Mouse (Mus musculus): ENCODE data around the gene Cabp4. TPM values are rescaled to one million over a fixed set of nuclear protein-coding genes. Genes with fewer than 3 reads are reported as not detected.

Cabp4 gene
- total RNA-seq, 2 experiments from 2014 or later: not detected

DNA sequence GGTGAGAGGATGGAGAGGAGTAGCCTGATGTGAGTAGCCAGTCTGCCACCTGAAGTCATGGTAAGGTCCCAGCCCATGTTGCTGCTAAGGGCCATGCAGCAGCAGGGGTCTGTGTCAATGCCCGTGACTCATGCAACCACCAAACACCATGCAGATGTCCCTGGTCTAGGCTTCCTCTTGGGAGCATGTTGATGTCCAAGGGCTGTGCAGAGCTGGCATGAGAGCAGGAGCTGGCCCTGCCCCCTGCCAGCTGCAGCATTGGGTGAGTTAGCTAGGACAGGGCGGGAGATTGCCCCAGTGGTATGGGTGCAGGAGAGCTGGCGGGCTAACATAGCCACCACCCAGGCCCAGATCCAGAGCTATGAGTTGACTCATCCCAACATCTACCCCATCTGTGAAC is 53.4 kb downstream of the Cabp4 start:
- DNase-seq: no peak
- intact Hi-C loops (cut with DNase I): no loop called here

DNA sequence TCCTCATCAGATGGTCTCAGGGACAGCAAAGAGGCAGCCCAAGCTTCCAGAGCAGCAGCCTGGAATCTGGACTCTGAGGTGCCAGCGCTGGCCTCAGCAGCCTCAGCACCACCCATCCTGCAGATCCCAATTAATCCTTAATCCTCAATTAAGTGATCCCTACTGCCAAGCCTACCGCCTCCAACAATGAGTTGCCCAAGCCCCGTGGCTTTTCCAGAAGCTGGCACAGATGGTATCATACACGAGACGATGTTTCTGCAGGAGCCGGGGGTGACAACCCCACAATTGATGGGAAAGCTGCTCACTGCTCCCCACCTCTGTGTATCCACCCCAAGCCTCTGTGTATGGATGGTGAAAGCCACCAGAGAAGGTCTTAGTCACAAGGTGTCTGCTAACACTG is 54.7 kb downstream of the Cabp4 start:
- intact Hi-C loops (cut with DNase I): no loop called here
- DNase-seq: no peak

DNA sequence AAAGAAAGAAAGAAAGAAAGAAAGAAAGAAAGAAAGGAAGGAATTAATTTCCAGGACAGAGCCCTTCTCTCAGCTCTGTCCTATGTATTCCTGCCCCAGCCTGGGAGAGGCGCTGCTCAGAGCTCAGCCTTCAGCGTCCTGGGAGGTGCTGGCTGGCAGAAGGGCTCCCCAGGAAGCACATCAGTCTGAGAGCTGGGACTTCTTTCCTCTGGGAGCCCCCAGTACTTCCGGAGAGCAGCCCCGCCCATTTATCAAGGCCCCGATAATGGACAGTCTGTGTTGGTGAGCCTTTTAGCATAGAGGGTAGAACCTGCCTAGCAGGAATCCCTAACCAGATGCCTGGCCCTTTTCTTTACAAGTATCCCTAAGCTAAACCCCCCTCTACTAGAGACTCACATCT is 55.7 kb downstream of the Cabp4 start:
- no peak for DNase-seq
- intact Hi-C loops (cut with DNase I): no loop called here

DNA sequence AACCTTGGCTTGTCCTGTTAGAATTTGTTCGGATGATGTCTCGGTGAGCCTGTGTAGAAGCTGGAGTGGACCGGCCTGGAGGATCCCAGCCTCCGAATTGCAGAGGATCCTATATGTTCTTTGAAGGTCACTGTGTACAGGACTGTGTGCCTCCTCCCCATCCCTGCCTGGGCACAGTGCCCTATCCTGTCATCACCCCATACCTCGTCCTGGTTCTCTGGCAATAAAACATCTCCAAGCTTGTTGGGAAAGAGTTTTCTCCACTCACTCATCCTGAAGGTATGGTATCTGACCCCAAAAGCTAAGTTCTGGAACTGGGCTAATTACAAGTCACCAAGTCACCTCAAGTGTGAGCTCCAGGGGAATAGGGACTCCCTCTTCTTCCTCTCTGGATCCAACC is 56.7 kb downstream of the Cabp4 start:
- intact Hi-C loops (cut with DNase I): no loop called here
- DNase-seq: no peak

DNA sequence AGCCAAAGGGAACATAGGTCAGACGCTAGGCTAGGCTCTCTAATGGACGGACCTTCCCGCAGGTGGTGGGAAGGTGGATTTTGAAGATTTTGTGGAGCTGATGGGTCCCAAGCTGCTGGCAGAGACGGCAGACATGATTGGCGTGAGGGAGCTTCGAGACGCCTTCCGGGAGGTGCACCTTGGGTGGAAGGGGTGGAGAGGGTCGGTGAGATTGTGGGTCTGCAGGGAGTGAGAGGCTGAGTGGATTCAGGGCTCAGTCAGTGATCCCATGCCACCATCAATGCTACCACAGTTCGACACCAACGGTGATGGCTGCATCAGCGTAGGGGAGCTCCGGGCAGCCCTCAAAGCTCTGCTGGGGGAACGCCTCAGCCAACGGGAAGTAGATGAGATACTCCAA is 57.7 kb downstream of the Cabp4 start:
- intact Hi-C loops (cut with DNase I): no loop called here
- no peak for DNase-seq

Other genes with a start within 250 kb of the Cabp4 start
- gene Tcirg1, start 236.9 kb downstream of the Cabp4 start, total RNA-seq (2021): 1 to 10 TPM; 4.8 to 5.9 TPM
- 100 to 1,000 TPM; 242 to 273 TPM for gene Ndufs8, start 231.3 kb downstream of the Cabp4 start, total RNA-seq (2021)
- 1 to 10 TPM in 1 of 2 experiments, under 1 TPM in 1; 0.92 to 1.6 TPM for gene Aldh3b1, start 214.2 kb downstream of the Cabp4 start, total RNA-seq (2021)
- gene Unc93b1, start 208.8 kb downstream of the Cabp4 start, total RNA-seq (2021): 1 to 10 TPM; 5.1 to 7.7 TPM
- gene Aldh3b3, start 185.4 kb downstream of the Cabp4 start, total RNA-seq (2021): not detected
- under 1 TPM; 0.20 to 0.23 TPM for gene Aldh3b2, start 171.7 kb downstream of the Cabp4 start, total RNA-seq (2021)
- 1 to 10 TPM; 2.0 to 3.2 TPM for gene Acy3, start 157.5 kb downstream of the Cabp4 start, total RNA-seq (2021)
- not detected for gene Tbx10, start 151.3 kb downstream of the Cabp4 start, total RNA-seq (2021)
- 10 to 100 TPM; 22.5 to 23.0 TPM for gene Nudt8, start 143.5 kb downstream of the Cabp4 start, total RNA-seq (2021)
- gene Gm49405, start 143.4 kb downstream of the Cabp4 start, total RNA-seq (2021): under 1 TPM; 0.13 to 0.20 TPM
- under 1 TPM; 0.79 to 0.82 TPM for gene Doc2g, start 140.7 kb downstream of the Cabp4 start, total RNA-seq (2021)
- 100 to 1,000 TPM; 417 to 445 TPM for gene Ndufv1, start 131.2 kb downstream of the Cabp4 start, total RNA-seq (2021)
- 100 to 1,000 TPM; 344 to 368 TPM for gene Gstp1, start 106.0 kb downstream of the Cabp4 start, total RNA-seq (2021)
- 100 to 1,000 TPM; 148 to 162 TPM for gene Gstp2, start 98.0 kb downstream of the Cabp4 start, total RNA-seq (2021)
- gene Gstp3, start 84.5 kb downstream of the Cabp4 start, total RNA-seq (2021): not detected
- gene Cabp2, start 62.5 kb downstream of the Cabp4 start, total RNA-seq (2021): not detected
- gene Cdk2ap2, start 46.9 kb downstream of the Cabp4 start, total RNA-seq (2021): 10 to 100 TPM; 20.0 to 22.3 TPM
- gene Pitpnm1, start 44.0 kb downstream of the Cabp4 start, total RNA-seq (2021): 1 to 10 TPM; 3.8 to 4.0 TPM
- gene Aip, start 18.2 kb downstream of the Cabp4 start, total RNA-seq (2021): 10 to 100 TPM; 58.2 to 68.0 TPM
- not detected for gene Gpr152, start 4.2 kb downstream of the Cabp4 start, total RNA-seq (2021)
- 10 to 100 TPM; 13.9 to 15.3 TPM for gene Coro1b, start 4.6 kb upstream of the Cabp4 start, total RNA-seq (2021)
- gene Ptprcap, start 9.6 kb upstream of the Cabp4 start, total RNA-seq (2021): 1 to 10 TPM in 1 of 2 experiments, under 1 TPM in 1; 0.86 to 1.8 TPM
- gene Rps6kb2, start 19.3 kb upstream of the Cabp4 start, total RNA-seq (2021): 10 to 100 TPM; 25.2 to 26.8 TPM
- 10 to 100 TPM; 26.0 to 26.2 TPM for gene Carns1, start 31.4 kb upstream of the Cabp4 start, total RNA-seq (2021)
- 1 to 10 TPM; 4.7 to 5.6 TPM for gene Tbc1d10c, start 47.3 kb upstream of the Cabp4 start, total RNA-seq (2021)
- 100 to 1,000 TPM; 196 to 211 TPM for gene Ppp1ca, start 48.0 kb upstream of the Cabp4 start, total RNA-seq (2021)
- 1 to 10 TPM; 2.3 to 2.9 TPM for gene Rad9a, start 57.6 kb upstream of the Cabp4 start, total RNA-seq (2021)
- gene Clcf1, start 70.2 kb upstream of the Cabp4 start, total RNA-seq (2021): under 1 TPM; 0.52 to 0.61 TPM
- gene AC109138.7, start 70.3 kb upstream of the Cabp4 start, total RNA-seq (2021): not detected
- gene Pold4, start 87.9 kb upstream of the Cabp4 start, total RNA-seq (2021): 10 to 100 TPM; 16.0 to 21.1 TPM
- gene Ssh3, start 125.1 kb upstream of the Cabp4 start, total RNA-seq (2021): 1 to 10 TPM; 2.4 to 3.0 TPM
- under 1 TPM; 0.23 to 0.27 TPM for gene Ankrd13d, start 139.1 kb upstream of the Cabp4 start, total RNA-seq (2021)
- gene Grk2, start 162.2 kb upstream of the Cabp4 start, total RNA-seq (2021): 10 to 100 TPM; 41.5 to 52.0 TPM

Data from gastrocnemius, postnatal 36 days (tissue).